Mouse (Mus musculus) hindbrain, embryonic 15.5 days (tissue): ENCODE data around the gene Gm20547. TPM values are rescaled to one million over a fixed set of nuclear protein-coding genes. Genes with fewer than 3 reads are reported as not detected.
"Not testable (repeated sequence)": the region's sequence is repeated elsewhere in the genome, so short reads cannot be mapped to it uniquely, and the experiment has no call there.

Experiments used
- ATAC-seq: fragments of 200-750 bp; cut with Nextera tagmentation; 2 replicates; pipeline ENCODE4 v1.8.0; 2017; ENCODE audit warnings: low read depth, moderate number of reproducible peaks, moderate TSS enrichment; ENCODE audit not compliant: low FRiP score
- H3K27ac ChIP-seq: fragments of 300-500 bp; sonication (generic); replicated peaks from 2 replicates; pipeline ENCODE4 v1.5.1; 2015; ENCODE audit warnings: mild to moderate bottlenecking, inconsistent platforms
- H3K27me3 ChIP-seq: fragments of 300-500 bp; sonication (generic); 2 replicates; pipeline ENCODE4 v1.6.1; 2015; ENCODE audit warnings: control low read depth, inconsistent platforms
- H3K36me3 ChIP-seq: fragments of 300-500 bp; sonication (generic); 2 replicates; pipeline ENCODE4 v1.6.1; 2015; ENCODE audit warnings: control low read depth, inconsistent platforms
- H3K4me1 ChIP-seq: fragments of 300-500 bp; sonication (generic); replicated peaks from 2 replicates; pipeline ENCODE4 v1.6.1; 2015; ENCODE audit warnings: control low read depth, inconsistent platforms
- H3K4me2 ChIP-seq: fragments of 300-500 bp; sonication (generic); 2 replicates; pipeline ENCODE4 v1.6.1; 2015; ENCODE audit warnings: moderate library complexity, mild to moderate bottlenecking, inconsistent platforms
- H3K4me3 ChIP-seq: fragments of 300-500 bp; sonication (generic); 2 replicates; pipeline ENCODE4 v1.5.1; 2015; ENCODE audit warnings: mild to moderate bottlenecking, inconsistent platforms
- H3K9ac ChIP-seq: fragments of 300-500 bp; sonication (generic); 2 replicates; pipeline ENCODE4 v1.6.1; 2015; ENCODE audit warnings: inconsistent platforms
- H3K9me3 ChIP-seq: fragments of 300-500 bp; sonication (generic); 2 replicates; pipeline ENCODE4 v1.6.1; 2016; ENCODE audit warnings: control low read depth, inconsistent platforms
- WGBS: fragments of 180-500 bp; shearing (Covaris S2); methylation state at CpG from one replicate; pipeline ENCODE4 v1.1.7; 2015; 5-methylcytosine and 5-hydroxymethylcytosine counted together
- microRNA-seq: library from miRNA; unstranded; fragments of <30 nt; microRNA quantifications from one replicate; pipeline ENCODE4, GENCODE M21; 2016
- polyA plus RNA-seq: library from polyadenylated mRNA; unstranded; fragments of >200 nt; fragmentation: Nextera tagmentation; extraction: Ambion mirVana; gene quantifications from 2 replicates; pipeline ENCODE4 v1.2.1, GENCODE M21; 2015

The Gm20547 gene
- polyA plus RNA-seq, 1 experiment from 2014 or later: not detected

- H3K36me3 ChIP-seq, H3K27ac ChIP-seq, H3K9ac ChIP-seq, ATAC-seq, H3K4me2 ChIP-seq, H3K4me3 ChIP-seq, H3K4me1 ChIP-seq, H3K9me3 ChIP-seq, H3K27me3 ChIP-seq: not testable (repeated sequence)
- 87% methylated on average over 8 of the region's 8 CpGs for WGBS
Measured at GRCm38 (mm10) chr17:34810811-34811210, 71.0 kb downstream of the Gm20547 start.

GRCm38 (mm10) chr17:34810411-34810810, 71.4 kb downstream of the Gm20547 start:
- not testable (repeated sequence) for H3K4me2 ChIP-seq, H3K27me3 ChIP-seq, H3K4me1 ChIP-seq, ATAC-seq, H3K9me3 ChIP-seq, H3K4me3 ChIP-seq, H3K9ac ChIP-seq, H3K27ac ChIP-seq, H3K36me3 ChIP-seq
- WGBS: 80% methylated on average over 5 of the region's 5 CpGs

- Histone ChIP-seq H3K36me3 (no peaks in the 10 kb centered on the region), H3K27ac (no peak overlapping the region), H3K27me3 (no peaks in the 10 kb centered on the region), H3K4me2 (no peak overlapping the region), H3K4me1 (no peaks in the 10 kb centered on the region), H3K4me3 (no peak overlapping the region), H3K9me3 (no peaks in the 10 kb centered on the region; the same call in 1 of the 2 replicates), H3K9ac (no peak overlapping the region)
- WGBS: 90% methylated on average over 6 of the region's 6 CpGs
- no peak for ATAC-seq
Measured at GRCm38 (mm10) chr17:34808599-34809205, 73.1 kb downstream of the Gm20547 start.

GRCm38 (mm10) chr17:34807176-34807575, 74.7 kb downstream of the Gm20547 start:
- no peaks in the 10 kb centered on the region for H3K27me3 ChIP-seq
- no peaks in the 10 kb centered on the region for H3K4me1 ChIP-seq
- H3K27ac ChIP-seq: no peak overlapping the region
- no peak for ATAC-seq
- no peak overlapping the region for H3K4me3 ChIP-seq
- no peaks in the 10 kb centered on the region; the same call in 1 of the 2 replicates for H3K9me3 ChIP-seq
- no peak overlapping the region for H3K9ac ChIP-seq
- whole genome bisulfite sequencing: 68% methylated on average over 3 of the region's 3 CpGs
- H3K4me2 ChIP-seq: no peak overlapping the region
- no peaks in the 10 kb centered on the region for H3K36me3 ChIP-seq

Small RNAs within 50 kb of the gene (microRNA-seq; reads per million reads assigned to microRNA genes)
- 0.65 reads per million for gene Mir6970
- gene Mir6971: 3.7 reads per million, percentile 15 among the genes with 10 or more reads in this experiment
- not detected for gene Mir6972

Other genes with a start within 250 kb of the Gm20547 start
- gene Fkbpl, start 237.3 kb downstream of the Gm20547 start, polyA plus RNA-seq: 16.1 and 16.4 TPM in 2 replicates
- 108 and 120 TPM in 2 replicates for gene Atf6b, start 234.9 kb downstream of the Gm20547 start, polyA plus RNA-seq
- 0.27 and 0.31 TPM in 2 replicates for gene Tnxb, start 211.5 kb downstream of the Gm20547 start, polyA plus RNA-seq
- 0.21 and 0.47 TPM in 2 replicates for gene C4b, start 138.2 kb downstream of the Gm20547 start, polyA plus RNA-seq
- not detected in 2 replicates for gene Cyp21a1, start 77.5 kb downstream of the Gm20547 start, polyA plus RNA-seq
- 43.9 TPM in 2 replicates for gene Stk19, start 45.1 kb downstream of the Gm20547 start, polyA plus RNA-seq
- gene Dxo, start 45.0 kb downstream of the Gm20547 start, polyA plus RNA-seq: 67.2 and 68.3 TPM in 2 replicates
- 59.4 and 63.4 TPM in 2 replicates for gene Skiv2l, start 31.8 kb downstream of the Gm20547 start, polyA plus RNA-seq
- 81.0 and 94.4 TPM in 2 replicates for gene Nelfe, start 31.7 kb downstream of the Gm20547 start, polyA plus RNA-seq
- gene Cfb, start 19.5 kb downstream of the Gm20547 start, polyA plus RNA-seq: 2.5 and 4.1 TPM in 2 replicates
- gene Zbtb12, start 2.6 kb downstream of the Gm20547 start, polyA plus RNA-seq: 11.9 and 12.9 TPM in 2 replicates
- 2.4 and 3.7 TPM in 2 replicates for gene C2, start 16.2 kb upstream of the Gm20547 start, polyA plus RNA-seq
- 90.9 and 96.7 TPM in 2 replicates for gene Ehmt2, start 16.4 kb upstream of the Gm20547 start, polyA plus RNA-seq
- gene Slc44a4, start 32.4 kb upstream of the Gm20547 start, polyA plus RNA-seq: 0.09 TPM in 1 of 2 replicates, not detected in the other
- 35.9 and 38.3 TPM in 2 replicates for gene Neu1, start 49.2 kb upstream of the Gm20547 start, polyA plus RNA-seq
- gene Hspa1b, start 77.2 kb upstream of the Gm20547 start, polyA plus RNA-seq: 0.31 and 0.51 TPM in 2 replicates
- 1.0 TPM in 1 of 2 replicates, not detected in the other for gene Gm20481, start 87.9 kb upstream of the Gm20547 start, polyA plus RNA-seq
- 12.0 and 13.1 TPM in 2 replicates for gene Hspa1a, start 90.1 kb upstream of the Gm20547 start, polyA plus RNA-seq
- 1.3 and 1.8 TPM in 2 replicates for gene Hspa1l, start 90.7 kb upstream of the Gm20547 start, polyA plus RNA-seq
- gene Lsm2, start 99.8 kb upstream of the Gm20547 start, polyA plus RNA-seq: 109 and 113 TPM in 2 replicates
- 60.4 and 68.7 TPM in 2 replicates for gene Vars, start 118.9 kb upstream of the Gm20547 start, polyA plus RNA-seq
- 0.14 TPM in 2 replicates for gene Vwa7, start 134.5 kb upstream of the Gm20547 start, polyA plus RNA-seq
- gene Sapcd1, start 146.0 kb upstream of the Gm20547 start, polyA plus RNA-seq: 1.6 and 2.3 TPM in 2 replicates
- gene Msh5, start 164.7 kb upstream of the Gm20547 start, polyA plus RNA-seq: 1.6 and 3.4 TPM in 2 replicates
- gene Clic1, start 167.9 kb upstream of the Gm20547 start, polyA plus RNA-seq: 87.4 TPM in 2 replicates
- gene Ddah2, start 177.0 kb upstream of the Gm20547 start, polyA plus RNA-seq: 349 and 367 TPM in 2 replicates
- gene Ly6g6c, start 183.3 kb upstream of the Gm20547 start, polyA plus RNA-seq: 0.18 TPM in 1 of 2 replicates, not detected in the other
- 0.22 and 0.25 TPM in 2 replicates for gene Mpig6b, start 184.1 kb upstream of the Gm20547 start, polyA plus RNA-seq
- gene Ly6g6e, start 194.9 kb upstream of the Gm20547 start, polyA plus RNA-seq: 0.43 and 0.53 TPM in 2 replicates
- 1.2 and 1.8 TPM in 2 replicates for gene Ly6g6d, start 196.0 kb upstream of the Gm20547 start, polyA plus RNA-seq
- 0.24 TPM in 1 of 2 replicates, not detected in the other for gene Ly6g6f, start 203.6 kb upstream of the Gm20547 start, polyA plus RNA-seq
- 102 and 106 TPM in 2 replicates for gene Abhd16a, start 207.2 kb upstream of the Gm20547 start, polyA plus RNA-seq
- gene Ly6g5c, start 226.2 kb upstream of the Gm20547 start, polyA plus RNA-seq: not detected in 2 replicates
- 1.1 and 1.2 TPM in 2 replicates for gene Ly6g5b, start 233.4 kb upstream of the Gm20547 start, polyA plus RNA-seq
- 24.3 and 25.4 TPM in 2 replicates for gene Gpank1, start 239.4 kb upstream of the Gm20547 start, polyA plus RNA-seq
- 308 and 311 TPM in 2 replicates for gene Csnk2b, start 240.0 kb upstream of the Gm20547 start, polyA plus RNA-seq
- gene D17H6S53E, start 244.3 kb upstream of the Gm20547 start, polyA plus RNA-seq: 9.3 and 10.8 TPM in 2 replicates